Mouse (Mus musculus) MEL (cell line): ENCODE measurements around the gene Abtb1.

Source experiments
- CHD1 ChIP-seq: IDR thresholded peaks from 2 replicates; pipeline ENCODE4 v1.6.1; 2012; ENCODE audit warnings: low read depth, mild to moderate bottlenecking, inconsistent platforms, low read length, improper control_type of control experiment
- CTCF ChIP-seq, 3 experiments: IDR thresholded peaks in 2 of 3; conservative IDR thresholded peaks in 1 of 3; 2 replicates each; pipeline ENCODE4 v1.5.1; 2011 to 2012; ENCODE audit warnings: low read length in 3 of 3, low read depth in 2 of 3, mild to moderate bottlenecking in 2 of 3, improper control_type of control experiment in 1 of 3, inconsistent platforms in 1 of 3, mixed read lengths in 1 of 3, moderate library complexity in 1 of 3; ENCODE audit not compliant: control insufficient read depth in 1 of 3, insufficient read depth in 1 of 3, poor library complexity in 1 of 3, severe bottlenecking in 1 of 3
- GATA1 ChIP-seq: IDR thresholded peaks from 2 replicates; pipeline ENCODE4 v1.6.1; 2011; ENCODE audit warnings: low read depth, low read length, improper control_type of control experiment
- MXI1 ChIP-seq: IDR thresholded peaks from 2 replicates; pipeline ENCODE4 v1.6.1; 2011; ENCODE audit warnings: mild to moderate bottlenecking, low read depth, low read length, improper control_type of control experiment
- POLR2A ChIP-seq, 2 experiments: IDR thresholded peaks; 2 replicates each; pipeline ENCODE4 v1.6.1; 2011 to 2012; ENCODE audit warnings: low read length in 2 of 2, mild to moderate bottlenecking in 2 of 2, control low read depth in 1 of 2, improper control_type of control experiment in 1 of 2, low read depth in 1 of 2, moderate library complexity in 1 of 2; ENCODE audit not compliant: control insufficient read depth in 1 of 2, insufficient read depth in 1 of 2, poor library complexity in 1 of 2
- SIN3A ChIP-seq: IDR thresholded peaks from 2 replicates; pipeline ENCODE4 v1.6.1; 2012; ENCODE audit warnings: low read length, improper control_type of control experiment, inconsistent platforms
- USF1 ChIP-seq: IDR thresholded peaks from 2 replicates; pipeline ENCODE4 v1.6.1; 2014; ENCODE audit warnings: low read depth, mild to moderate bottlenecking, inconsistent platforms, low read length, improper control_type of control experiment, moderate library complexity
- USF2 ChIP-seq, 2 experiments: IDR thresholded peaks; 2 replicates each; pipeline ENCODE4 v1.6.1; 2011 to 2012; ENCODE audit warnings: improper control_type of control experiment in 2 of 2, low read length in 2 of 2, borderline replicate concordance in 1 of 2, inconsistent platforms in 1 of 2, low read depth in 1 of 2, mild to moderate bottlenecking in 1 of 2; ENCODE audit not compliant: insufficient read depth in 1 of 2
- ZMIZ1 ChIP-seq: IDR thresholded peaks from 2 replicates; pipeline ENCODE4 v1.6.1; 2012; ENCODE audit warnings: low read depth, mild to moderate bottlenecking, inconsistent platforms, low read length, improper control_type of control experiment, moderate library complexity

DNA sequence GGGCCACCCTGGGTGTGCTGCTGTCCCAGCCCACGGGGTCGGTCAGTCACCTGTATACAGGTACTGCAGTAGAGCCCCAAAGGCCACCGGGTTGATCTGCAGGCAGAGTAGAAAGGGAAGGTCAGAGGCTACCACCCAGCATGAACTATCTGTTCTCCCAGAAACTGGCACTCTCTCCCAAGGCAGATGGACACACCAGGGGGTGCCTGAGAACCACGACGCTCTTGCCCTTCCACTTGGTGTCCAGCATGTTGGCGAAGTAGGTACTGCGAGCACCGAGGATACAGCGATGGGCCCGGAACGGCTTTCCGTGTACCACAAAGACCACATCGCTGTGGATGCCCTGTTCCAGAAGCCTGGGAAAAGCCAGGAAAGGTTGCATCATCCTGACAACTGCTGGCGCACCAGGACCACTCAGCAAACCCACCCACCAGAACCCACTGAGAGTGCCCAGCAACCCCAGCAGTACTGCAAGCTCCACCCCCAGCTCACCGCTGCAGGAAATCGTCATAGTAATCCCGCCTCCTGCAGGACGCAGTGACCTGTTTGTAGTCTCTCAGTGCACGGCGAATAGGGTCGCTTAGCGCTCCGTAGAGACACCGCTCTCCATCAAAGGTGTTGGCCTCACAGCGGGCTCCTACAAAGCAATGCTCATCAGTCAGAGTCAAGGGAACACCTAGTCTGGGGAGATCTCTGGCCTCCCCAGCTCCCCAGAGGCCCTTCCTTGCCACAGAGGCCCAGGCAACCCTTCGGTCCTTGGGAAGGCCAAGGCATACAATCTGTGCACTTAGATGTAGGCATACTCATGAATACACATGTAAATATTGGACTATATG, 2.4 kb downstream of the Abtb1 start:
- TF ChIP-seq CTCF (IDR thresholded peaks at IDR 0.05 in 2 of 3, conservative IDR thresholded peaks at IDR 0.05 in 1 of 3; ENCODE audit: control insufficient read depth in 1 of 3, insufficient read depth in 1 of 3, low read depth in 2 of 3, low read length in 3 of 3, poor library complexity in 1 of 3, severe bottlenecking in 1 of 3): no peak
- TF ChIP-seq USF1: no peak
- no peak for TF ChIP-seq ZMIZ1
- TF ChIP-seq MXI1: no peak
- TF ChIP-seq GATA1: no peak
- TF ChIP-seq CHD1: no peak
- TF ChIP-seq POLR2A (IDR thresholded peaks at IDR 0.05; ENCODE audit: control insufficient read depth in 1 of 2, insufficient read depth in 1 of 2, low read depth in 1 of 2, low read length in 2 of 2, poor library complexity in 1 of 2): no peak
- TF ChIP-seq SIN3A: no peak
- TF ChIP-seq USF2 (IDR thresholded peaks at IDR 0.05; ENCODE audit: borderline replicate concordance in 1 of 2, insufficient read depth in 1 of 2, low read depth in 1 of 2, low read length in 2 of 2): no peak
